Mouse (Mus musculus): ENCODE results near the gene Fhl5. TPM values are rescaled to one million over a fixed set of nuclear protein-coding genes. Genes with fewer than 3 reads are reported as not detected.

Fhl5 gene
- polyA plus RNA-seq (2012; fragmentation: generic; extraction: Trizol) = not detected

DNA sequence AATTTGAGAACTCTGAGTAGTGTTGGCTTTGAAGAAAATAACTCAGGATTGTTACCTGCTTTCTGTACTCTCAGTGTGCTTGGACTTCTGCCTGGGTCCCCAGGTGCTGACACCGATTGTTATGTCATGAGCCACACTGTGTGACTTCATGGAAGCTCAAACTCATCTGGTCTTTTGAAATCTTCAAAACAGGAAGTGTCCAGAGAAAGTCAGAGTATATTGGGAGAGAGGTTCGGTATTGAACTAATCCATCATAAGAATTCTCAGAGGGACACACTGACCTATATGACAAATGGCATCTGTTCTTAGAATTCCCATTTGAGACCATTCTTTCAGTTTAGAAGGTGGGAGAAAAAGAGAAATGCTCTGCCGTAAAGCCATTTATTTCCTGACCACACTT, at the start of gene Fhl5:
TSS of gene Fhl5 (minus strand) at position 101 of the 400 bp plus-strand sequence.

DNA sequence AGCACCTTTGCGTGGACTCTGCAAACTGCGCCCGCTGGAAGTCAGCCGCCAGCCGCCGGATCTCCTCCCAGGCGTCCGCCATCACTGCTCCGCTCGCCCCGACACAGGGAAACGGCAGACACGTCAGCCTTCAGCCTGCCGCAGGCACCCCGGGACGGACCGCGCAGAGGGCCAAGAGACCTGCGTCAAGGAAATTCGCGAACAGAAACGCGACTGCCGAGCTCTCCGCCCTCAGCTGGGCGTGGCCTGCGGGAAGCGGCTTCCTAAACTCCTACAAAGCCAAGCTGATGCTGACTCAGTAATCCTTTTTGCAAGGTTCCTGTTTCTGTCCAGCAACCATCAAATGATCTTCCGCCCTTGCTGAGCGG, 39.0 kb upstream of the Fhl5 start, which contains the start of gene Ufl1:
TSS of gene Ufl1 (minus strand) at position 151 of the 368 bp plus-strand sequence.

Other genes starting within 250 kb of the Fhl5 start
- 1 to 10 TPM in 1 of 2 experiments, under 1 TPM in 1; 0.47 to 6.5 TPM for gene Ufl1, start 38.9 kb upstream of the Fhl5 start, polyA plus RNA-seq (2012; fragmentation: generic; extraction: Trizol)

Data from C3H10T1/2 (cell line).